Mouse (Mus musculus): ENCODE results near the gene Prpsap1.

DNA sequence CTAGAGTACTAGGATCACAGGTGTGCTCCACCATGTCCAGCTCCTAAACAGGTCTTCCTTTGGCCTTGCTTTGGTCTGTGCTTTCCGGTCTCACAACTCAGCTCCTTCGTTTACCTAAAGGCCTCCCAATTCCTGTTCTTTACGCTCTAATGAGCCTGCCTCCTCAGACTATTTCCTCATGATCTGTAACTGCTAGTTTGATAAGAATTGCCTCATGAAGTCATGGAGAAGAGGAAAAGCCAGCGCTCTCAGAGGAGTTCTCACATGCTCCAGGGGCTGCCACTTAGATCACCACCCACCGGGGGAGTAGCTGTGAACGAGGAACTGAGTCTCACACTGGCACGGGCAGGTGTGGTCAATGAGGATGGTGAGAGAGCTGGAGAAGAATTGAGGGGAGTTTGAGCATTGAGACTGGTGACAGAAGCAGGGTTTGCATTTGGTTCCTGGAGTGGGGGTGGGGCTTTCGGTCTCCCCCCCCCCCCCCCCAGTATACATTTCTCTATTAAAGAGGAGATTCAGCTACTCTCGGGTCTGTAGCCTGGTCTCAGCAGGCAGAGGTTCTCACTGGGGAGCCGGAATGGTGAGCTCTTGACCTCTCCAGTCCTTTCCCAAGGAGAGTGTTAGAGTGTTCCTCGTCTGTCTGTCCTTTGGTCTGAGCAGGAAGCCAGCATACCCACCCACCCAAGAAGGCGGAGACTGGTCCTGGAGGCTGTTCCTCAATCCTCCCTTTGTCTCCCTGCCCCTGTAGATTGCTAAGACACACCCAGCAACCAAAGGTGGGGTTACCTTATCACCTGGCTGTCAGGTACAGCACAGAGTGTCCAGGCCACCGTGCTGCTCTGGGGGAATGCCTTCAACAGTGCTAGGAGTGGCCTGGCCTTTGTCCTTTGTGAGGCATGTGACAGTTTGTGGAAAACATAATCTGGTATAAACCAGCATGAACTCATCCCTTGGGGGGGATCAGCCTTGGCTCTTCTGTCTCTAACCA lies 64.8 kb downstream of the Prpsap1 start:
- TF ChIP-seq CTCF (IDR thresholded peaks at IDR 0.05; ENCODE audit: borderline replicate concordance, insufficient read depth, low read depth, low read length) (no peak), POLR2A (IDR thresholded peaks at IDR 0.05; ENCODE audit: borderline replicate concordance, insufficient read depth, low read length) (no peak)
